ENCODE assay signal across 21 mouse cellular contexts in the genomic region with DNA sequence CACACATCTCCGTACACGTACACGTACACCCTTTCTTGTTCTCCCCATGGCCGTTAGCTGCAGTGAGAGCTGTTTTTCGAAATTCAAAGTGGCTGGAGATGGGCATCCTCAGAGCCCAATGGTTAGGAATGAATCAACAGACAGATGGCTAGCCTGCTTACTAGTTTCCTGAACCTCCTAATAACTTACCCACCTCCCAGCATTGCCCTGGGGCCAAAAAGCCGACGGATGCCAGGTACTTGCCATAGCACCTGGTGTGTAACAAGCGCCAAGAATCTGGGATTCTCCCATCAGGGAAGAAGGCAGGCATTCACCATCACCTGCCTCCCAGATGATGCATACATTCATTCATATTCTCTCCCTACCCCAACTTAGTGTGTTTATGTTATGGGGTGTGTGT. TPM values are rescaled to one million over a fixed set of nuclear protein-coding genes. Genes with fewer than 3 reads are reported as not detected.
DNase-seq lines count a peak whose midpoint lies in the region; ATAC-seq and TF ChIP-seq lines count a peak whose summit lies in the region.
"Had no signal": no experiment of that assay in that cellular context is flagged by ENCODE, and none has a peak within 500 bp of the region (broad histone marks: within the 10 kb centered on the region; RNA-seq: fewer than 3 reads in every experiment).

No protein-coding gene starts in this region.

- H3K27ac ChIP-seq in cerebellum, adult 2 months (ENCODE audit: insufficient read depth, low read length) = peak overlapping the region; percentile 93
- H3K27ac ChIP-seq in heart, embryonic 10.5 days = no peak overlapping the region
- H3K27ac ChIP-seq: embryonic facial prominence, embryonic 12.5 days; heart, embryonic 15.5 days; hindbrain, embryonic 13.5 days; hindbrain, postnatal 0 days had no signal

- peak; percentile 42; the same call in 1 of the 2 replicates for TF ChIP-seq POLR2A in cerebellum, adult 2 months (IDR thresholded peaks at IDR 0.05; ENCODE audit: borderline replicate concordance, insufficient read depth, low read length)

- H3K9me3 ChIP-seq in heart, embryonic 10.5 days = no peaks in the 10 kb centered on the region
- H3K9me3 ChIP-seq: embryonic facial prominence, embryonic 12.5 days; G1E; heart, embryonic 15.5 days; hindbrain, embryonic 13.5 days had no signal

- DNase-seq in cerebellum, postnatal 4 days (ENCODE audit: low spot score in 2 of 2) = no peak
- DNase-seq in cerebellum, adult 2 months = peak; percentile 92 to 98
- DNase-seq in cerebellum, postnatal 10 days = peak; percentile 87 to 89
- DNase-seq in urinary bladder, postnatal 36 days (ENCODE audit: low spot score in 2 of 2) = no peak
- no peak for DNase-seq in T-cell, adult 2 months (ENCODE audit: low spot score)
- DNase-seq in heart, embryonic 10.5 days (ENCODE audit: low spot score) = no peak
- DNase-seq: adrenal gland, postnatal 25 days; B cell, adult 2 months; gastrocnemius, postnatal 10 days; heart, adult 18-20 months; heart, postnatal 14 days; kidney, adult 11 months had no signal

- WGBS in cerebellum, adult 2 months = 13% methylated on average over 8 of the region's 8 CpGs
- WGBS in heart, embryonic 10.5 days = 95% methylated on average over 8 of the region's 8 CpGs

- no peak for TF ChIP-seq CTCF in cerebellum, adult 2 months (IDR thresholded peaks at IDR 0.05; ENCODE audit: borderline replicate concordance, insufficient read depth, low read depth, low read length)

- H3K4me3 ChIP-seq in cerebellum, adult 2 months (replicated peaks; ENCODE audit: insufficient read depth, low read depth, low read length) = peak overlapping the region; percentile 23
- no peak overlapping the region for H3K4me3 ChIP-seq in heart, embryonic 10.5 days
- H3K4me3 ChIP-seq: embryonic facial prominence, embryonic 12.5 days; heart, embryonic 15.5 days; hindbrain, embryonic 13.5 days had no signal

- H3K36me3 ChIP-seq in heart, embryonic 10.5 days = no peaks in the 10 kb centered on the region
- H3K36me3 ChIP-seq: embryonic facial prominence, embryonic 12.5 days; G1E; heart, embryonic 15.5 days; hindbrain, embryonic 13.5 days had no signal

- no peaks in the 10 kb centered on the region for H3K27me3 ChIP-seq in cerebellum, adult 2 months (ENCODE audit: control insufficient read depth, insufficient read depth, low read length)
- H3K27me3 ChIP-seq in heart, embryonic 10.5 days (ENCODE audit: insufficient read depth, poor library complexity, severe bottlenecking) = no peaks in the 10 kb centered on the region
- H3K27me3 ChIP-seq: embryonic facial prominence, embryonic 12.5 days; heart, embryonic 15.5 days; hindbrain, embryonic 13.5 days had no signal

- peaks cover 31% of the 10 kb centered on the region for H3K4me1 ChIP-seq in cerebellum, adult 2 months (ENCODE audit: control insufficient read depth, insufficient read depth, low read length)
- 0 out of 2 replicates have a peak, but pooled peaks cover 3% of the 10 kb centered on the region for H3K4me1 ChIP-seq in heart, embryonic 10.5 days
- H3K4me1 ChIP-seq: embryonic facial prominence, embryonic 12.5 days; heart, embryonic 15.5 days had no signal

- ATAC-seq in cerebellum, adult (ENCODE audit: insufficient number of reproducible peaks, low FRiP score, low TSS enrichment) = peak; percentile 90
- ATAC-seq: CD4-positive, CD25-positive, alpha-beta regulatory T cell, adult 4 months; forebrain, embryonic 16.5 days; hindbrain, postnatal 0 days had no signal

RNA-seq across cellular contexts. Expression of a gene that starts 53.7 kb away (rescaled TPM):
- polyA plus RNA-seq in cerebellum, adult 2 months (2012; rRNA removed) = 7.4 and 7.5 TPM in 2 replicates
- polyA plus RNA-seq in heart, embryonic 10.5 days (2016; fragmentation: Nextera tagmentation; extraction: Ambion mirVana) = not detected in 2 replicates
- polyA plus RNA-seq: CD4-positive, CD25-positive, alpha-beta regulatory T cell, adult 4 months; heart, embryonic 11.5 days had no signal

Comparison
In these comparisons a context has a peak if more than half of its experiments do, and no peak if none do; other contexts are left out.
1. DNase-seq: peak in cerebellum, adult 2 months (2 of 2) and cerebellum, postnatal 10 days (2 of 2); none in cerebellum, postnatal 4 days (0 of 2), urinary bladder, postnatal 36 days (0 of 2), T-cell, adult 2 months (single experiment) and heart, embryonic 10.5 days (single experiment).